Mouse (Mus musculus): ENCODE data around the gene Srsf10.

The Srsf10 gene

GRCm38 (mm10) chr4:135883881-135884516 lies 28.5 kb downstream of the Srsf10 start:
- peak; percentile 56 for DNase-seq (ENCODE audit: low read depth, low spot score)

- DNase-seq (ENCODE audit: low read depth, low spot score): no peak
These were observed 29.0 kb downstream of the Srsf10 start for GRCm38 (mm10) chr4:135884531-135884930.

- DNase-seq (ENCODE audit: low read depth, low spot score): no peak
These were observed 30.1 kb downstream of the Srsf10 start for GRCm38 (mm10) chr4:135885676-135886075.

GRCm38 (mm10) chr4:135886184-135886583 lies 30.6 kb downstream of the Srsf10 start:
- DNase-seq (ENCODE audit: low read depth, low spot score): no peak

- no peak for DNase-seq (ENCODE audit: low read depth, low spot score)
These were observed 33.0 kb downstream of the Srsf10 start for GRCm38 (mm10) chr4:135888448-135889057.

GRCm38 (mm10) chr4:135889146-135889883 lies 33.8 kb downstream of the Srsf10 start:
- DNase-seq (ENCODE audit: low read depth, low spot score): no peak

- DNase-seq (ENCODE audit: low read depth, low spot score): peak; percentile 92
These were observed 34.3 kb downstream of the Srsf10 start for GRCm38 (mm10) chr4:135889884-135890283.

GRCm38 (mm10) chr4:135891539-135891938 lies 36.0 kb downstream of the Srsf10 start:
- DNase-seq (ENCODE audit: low read depth, low spot score): no peak

- DNase-seq (ENCODE audit: low read depth, low spot score): no peak
These were observed 37.3 kb downstream of the Srsf10 start for GRCm38 (mm10) chr4:135892884-135893283.

- DNase-seq (ENCODE audit: low read depth, low spot score): peak; percentile 57
These were observed 39.6 kb downstream of the Srsf10 start, which contains the start of gene Cnr2 for GRCm38 (mm10) chr4:135895071-135895571. Gene Cnr2 (plus strand): TSS chr4:135895394.

- peak; percentile 45 for DNase-seq (ENCODE audit: low read depth, low spot score)
These were observed 40.6 kb downstream of the Srsf10 start for GRCm38 (mm10) chr4:135896157-135896556.

- peak; percentile 91 for DNase-seq (ENCODE audit: low read depth, low spot score)
These were observed 43.0 kb downstream of the Srsf10 start for GRCm38 (mm10) chr4:135898380-135899049.

GRCm38 (mm10) chr4:135899050-135899448 lies 43.5 kb downstream of the Srsf10 start:
- DNase-seq (ENCODE audit: low read depth, low spot score): no peak

- DNase-seq (ENCODE audit: low read depth, low spot score): no peak
These were observed 44.5 kb downstream of the Srsf10 start for GRCm38 (mm10) chr4:135900008-135900407.

- no peak for DNase-seq (ENCODE audit: low read depth, low spot score)
These were observed 47.2 kb downstream of the Srsf10 start for GRCm38 (mm10) chr4:135902606-135903242.

- DNase-seq (ENCODE audit: low read depth, low spot score): no peak
These were observed 49.3 kb downstream of the Srsf10 start for GRCm38 (mm10) chr4:135904810-135905209.

GRCm38 (mm10) chr4:135906633-135907032 lies 51.1 kb downstream of the Srsf10 start:
- DNase-seq (ENCODE audit: low read depth, low spot score): no peak

GRCm38 (mm10) chr4:135909326-135910066 lies 53.9 kb downstream of the Srsf10 start:
- DNase-seq (ENCODE audit: low read depth, low spot score): no peak

GRCm38 (mm10) chr4:135911531-135911930 lies 56.0 kb downstream of the Srsf10 start:
- DNase-seq (ENCODE audit: low read depth, low spot score): peak; percentile 74

- no peak for DNase-seq (ENCODE audit: low read depth, low spot score)
These were observed 56.6 kb downstream of the Srsf10 start for GRCm38 (mm10) chr4:135912164-135912563.

- DNase-seq (ENCODE audit: low read depth, low spot score): no peak
These were observed 57.3 kb downstream of the Srsf10 start for GRCm38 (mm10) chr4:135912835-135913234.

Data from CD4-positive, CD25-positive, alpha-beta regulatory T cell, adult 2 months (primary cell).